Mouse (Mus musculus): ENCODE measurements around the gene Scn10a. TPM values are rescaled to one million over a fixed set of nuclear protein-coding genes. Genes with fewer than 3 reads are reported as not detected.

The Scn10a gene
- total and polyA plus RNA-seq, 3 experiments: 0.27 to 2.9 TPM; not detected in 1

DNA sequence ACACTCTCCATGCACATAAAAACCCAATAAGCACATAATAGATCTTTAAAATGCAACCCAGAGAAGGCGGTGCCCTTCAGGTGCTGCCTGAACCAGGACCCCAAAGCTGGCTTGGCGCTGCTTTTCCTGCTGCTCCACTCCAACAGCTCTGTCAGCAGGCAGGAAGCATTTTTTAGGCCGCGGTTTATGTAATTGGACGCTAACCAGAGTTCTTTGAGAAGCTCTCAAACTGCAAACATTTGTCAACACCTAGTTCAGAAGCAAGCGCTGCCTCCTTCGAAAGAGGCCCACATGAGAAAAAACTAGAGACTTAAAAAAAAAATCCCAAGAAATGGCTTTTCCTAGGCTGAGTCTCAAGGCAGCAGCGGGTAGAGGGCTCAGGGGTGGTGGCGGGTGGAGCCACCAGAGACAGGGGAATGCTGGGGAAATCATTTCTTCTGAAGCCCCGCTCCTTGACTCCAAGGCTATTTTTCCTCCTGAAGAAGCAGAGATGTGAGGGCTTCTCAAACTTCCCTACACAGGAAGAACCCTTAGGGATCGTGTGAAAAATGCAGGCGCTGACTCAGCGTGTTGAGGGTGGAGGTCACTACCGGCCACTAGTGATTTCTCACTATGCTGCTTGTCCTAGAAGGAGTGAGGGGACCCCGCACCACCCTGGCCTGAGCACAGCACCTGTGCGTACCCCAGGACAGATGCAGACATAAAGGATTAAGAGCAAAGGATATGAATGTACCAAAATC is 159.4 kb downstream of the Scn10a start:
- no peaks in the 10 kb centered on the region for H3K4me1 ChIP-seq (ENCODE audit: control insufficient read depth in 1 of 2, insufficient read depth in 2 of 2, low read length in 2 of 2)
- H3K9ac ChIP-seq (ENCODE audit: control insufficient read depth, low read depth, low read length, poor library complexity, severe bottlenecking): no peak overlapping the region
- H3K36me3 ChIP-seq (ENCODE audit: control insufficient read depth in 1 of 2, insufficient read depth in 2 of 2, low read length in 2 of 2): no peaks in the 10 kb centered on the region
- DNase-seq (ENCODE audit: low read depth, low spot score): no peak
- TF ChIP-seq JUND (IDR thresholded peaks at IDR 0.05; ENCODE audit: low read depth, low read length): no peak
- no peak for TF ChIP-seq MAX (IDR thresholded peaks at IDR 0.05; ENCODE audit: low read length)
- no peak for TF ChIP-seq E2F4 (IDR thresholded peaks at IDR 0.05; ENCODE audit: borderline replicate concordance, low read depth, low read length)
- TF ChIP-seq MEF2A (IDR thresholded peaks at IDR 0.05; ENCODE audit: extremely low read depth, insufficient replicate concordance, low read depth, low read length, poor library complexity, severe bottlenecking): no peak
- TF ChIP-seq SIN3A (IDR thresholded peaks at IDR 0.05; ENCODE audit: low read length): no peak
- no peak for TF ChIP-seq USF1 (IDR thresholded peaks at IDR 0.05; ENCODE audit: low read depth, low read length)
- TF ChIP-seq GATA1 (IDR thresholded peaks at IDR 0.05; ENCODE audit: low read depth, low read length): no peak
- TF ChIP-seq TBP (IDR thresholded peaks at IDR 0.05; ENCODE audit: low read depth, low read length): no peak
- no peak for TF ChIP-seq NRF1 (IDR thresholded peaks at IDR 0.05; ENCODE audit: insufficient read depth, low read depth, low read length, poor library complexity, severe bottlenecking)
- no peak for TF ChIP-seq KAT2A (conservative IDR thresholded peaks at IDR 0.05; ENCODE audit: low read depth, low read length)
- no peak for TF ChIP-seq UBTF (IDR thresholded peaks at IDR 0.05; ENCODE audit: borderline replicate concordance, insufficient read depth, low read depth, low read length)
- no peak for TF ChIP-seq CTCF (IDR thresholded peaks at IDR 0.05 in 2 of 3, conservative IDR thresholded peaks at IDR 0.05 in 1 of 3; ENCODE audit: control insufficient read depth in 1 of 3, insufficient read depth in 1 of 3, low read depth in 2 of 3, low read length in 3 of 3, poor library complexity in 1 of 3, severe bottlenecking in 1 of 3)
- no peak for TF ChIP-seq GABPA (IDR thresholded peaks at IDR 0.05; ENCODE audit: low read depth, low read length)
- no peak for TF ChIP-seq BHLHE40 (IDR thresholded peaks at IDR 0.05; ENCODE audit: borderline replicate concordance, low read depth, low read length)
- TF ChIP-seq POLR2AphosphoS2 (IDR thresholded peaks at IDR 0.05; ENCODE audit: low read length): no peak
- TF ChIP-seq SMC3 (IDR thresholded peaks at IDR 0.05; ENCODE audit: low read depth, low read length): no peak
- no peaks in the 10 kb centered on the region for H3K79me2 ChIP-seq (ENCODE audit: control insufficient read depth, insufficient read depth, low read length, poor library complexity)
- H3K9me3 ChIP-seq (replicated peaks; ENCODE audit: insufficient read depth, low read length): no peaks in the 10 kb centered on the region
- no peak overlapping the region for H3K27ac ChIP-seq (ENCODE audit: control insufficient read depth, low read depth, low read length)
- H3K27me3 ChIP-seq (ENCODE audit: control insufficient read depth in 1 of 2, insufficient read depth in 2 of 2, low read length in 2 of 2): no peaks in the 10 kb centered on the region
- H3K4me3 ChIP-seq (ENCODE audit: control insufficient read depth in 1 of 2, insufficient read depth in 1 of 2, low read depth in 2 of 2, low read length in 2 of 2): no peak overlapping the region

Other genes with a start within 250 kb of the Scn10a start
- not detected in 2 replicates for gene Scn5a, start 140.3 kb downstream of the Scn10a start, total RNA-seq (2012; rRNA removed)
- gene Scn5a, start 140.3 kb downstream of the Scn10a start, polyA plus RNA-seq (2012; ENCODE audit: insufficient read depth in 1 of 2, insufficient read length in 2 of 2, low read depth in 1 of 2, low replicate concordance in 2 of 2, missing spikeins in 1 of 2): under 1 TPM in 1 of 2 experiments, not detected in 1; 0.03 TPM
- 0.04 and 0.10 TPM in 2 replicates for gene Scn11a, start 106.1 kb upstream of the Scn10a start, total RNA-seq (2012; rRNA removed)
- under 1 TPM in 1 of 2 experiments, not detected in 1; 0.15 TPM for gene Scn11a, start 106.1 kb upstream of the Scn10a start, polyA plus RNA-seq (2012; ENCODE audit: insufficient read depth in 1 of 2, insufficient read length in 2 of 2, low read depth in 1 of 2, low replicate concordance in 2 of 2, missing spikeins in 1 of 2)
- 31.0 and 34.1 TPM in 2 replicates for gene Wdr48, start 175.6 kb upstream of the Scn10a start, total RNA-seq (2012; rRNA removed)
- 10 to 100 TPM in 1 of 2 experiments, not detected in 1; 40.5 TPM for gene Wdr48, start 175.6 kb upstream of the Scn10a start, polyA plus RNA-seq (2012; ENCODE audit: insufficient read depth in 1 of 2, insufficient read length in 2 of 2, low read depth in 1 of 2, low replicate concordance in 2 of 2, missing spikeins in 1 of 2)
- 15.8 and 18.3 TPM in 2 replicates for gene Gorasp1, start 218.2 kb upstream of the Scn10a start, total RNA-seq (2012; rRNA removed)
- gene Gorasp1, start 218.2 kb upstream of the Scn10a start, polyA plus RNA-seq (2012; ENCODE audit: insufficient read depth in 1 of 2, insufficient read length in 2 of 2, low read depth in 1 of 2, low replicate concordance in 2 of 2, missing spikeins in 1 of 2): 10 to 100 TPM in 1 of 2 experiments, not detected in 1; 21.9 TPM
- gene Ttc21a, start 218.3 kb upstream of the Scn10a start, total RNA-seq (2012; rRNA removed): not detected in 2 replicates
- under 1 TPM in 1 of 2 experiments, not detected in 1; 0.01 TPM for gene Ttc21a, start 218.3 kb upstream of the Scn10a start, polyA plus RNA-seq (2012; ENCODE audit: insufficient read depth in 1 of 2, insufficient read length in 2 of 2, low read depth in 1 of 2, low replicate concordance in 2 of 2, missing spikeins in 1 of 2)